Mouse (Mus musculus): ENCODE results near the gene Uox. TPM values are rescaled to one million over a fixed set of nuclear protein-coding genes. Genes with fewer than 3 reads are reported as not detected.
A peak's percentile ranks its signal among the peaks of the same experiment; 100 is the strongest.

Gene Uox
- polyA plus RNA-seq, 1 experiment, result 0.75 TPM

GRCm38 (mm10) chr3:146621966-146622365, 51.7 kb downstream of the Uox start:
- Histone ChIP-seq H3K4me3 (ENCODE audit: control insufficient read depth, low read depth, low read length) (no peak overlapping the region), H3K27ac (ENCODE audit: control insufficient read depth, insufficient read depth, low read depth, low read length) (no peak overlapping the region), H3K4me1 (ENCODE audit: control insufficient read depth, insufficient read depth, low read length) (no peaks in the 10 kb centered on the region; the same call in 1 of the 2 replicates), H3K36me3 (ENCODE audit: control insufficient read depth, insufficient read depth, low read length) (no peaks in the 10 kb centered on the region), H3K27me3 (ENCODE audit: control insufficient read depth, insufficient read depth, low read length) (no peaks in the 10 kb centered on the region)
- TF ChIP-seq POLR2A (IDR thresholded peaks at IDR 0.05; ENCODE audit: control insufficient read depth, low read depth, low read length) (no peak), CTCF (IDR thresholded peaks at IDR 0.05; ENCODE audit: control insufficient read depth, insufficient read depth, insufficient replicate concordance, low read depth, low read length) (no peak)

GRCm38 (mm10) chr3:146625766-146626165, 55.5 kb downstream of the Uox start:
- no peaks in the 10 kb centered on the region for H3K36me3 ChIP-seq (ENCODE audit: control insufficient read depth, insufficient read depth, low read length)
- H3K27me3 ChIP-seq (ENCODE audit: control insufficient read depth, insufficient read depth, low read length), result no peaks in the 10 kb centered on the region
- TF ChIP-seq CTCF (IDR thresholded peaks at IDR 0.05; ENCODE audit: control insufficient read depth, insufficient read depth, insufficient replicate concordance, low read depth, low read length) (no peak), POLR2A (IDR thresholded peaks at IDR 0.05; ENCODE audit: control insufficient read depth, low read depth, low read length) (no peak)
- no peaks in the 10 kb centered on the region; the same call in 1 of the 2 replicates for H3K4me1 ChIP-seq (ENCODE audit: control insufficient read depth, insufficient read depth, low read length)
- no peak overlapping the region for H3K27ac ChIP-seq (ENCODE audit: control insufficient read depth, insufficient read depth, low read depth, low read length)
- H3K4me3 ChIP-seq (ENCODE audit: control insufficient read depth, low read depth, low read length), result no peak overlapping the region

- Histone ChIP-seq H3K4me3 (ENCODE audit: control insufficient read depth, low read depth, low read length) (no peak overlapping the region), H3K27me3 (ENCODE audit: control insufficient read depth, insufficient read depth, low read length) (no peaks in the 10 kb centered on the region), H3K27ac (ENCODE audit: control insufficient read depth, insufficient read depth, low read depth, low read length) (no peak overlapping the region), H3K4me1 (ENCODE audit: control insufficient read depth, insufficient read depth, low read length) (no peaks in the 10 kb centered on the region), H3K36me3 (ENCODE audit: control insufficient read depth, insufficient read depth, low read length) (no peaks in the 10 kb centered on the region)
- TF ChIP-seq POLR2A (IDR thresholded peaks at IDR 0.05; ENCODE audit: control insufficient read depth, low read depth, low read length) (no peak), CTCF (IDR thresholded peaks at IDR 0.05; ENCODE audit: control insufficient read depth, insufficient read depth, insufficient replicate concordance, low read depth, low read length) (no peak)
These were observed 58.2 kb downstream of the Uox start for GRCm38 (mm10) chr3:146628227-146628982.

GRCm38 (mm10) chr3:146632506-146632905, 62.3 kb downstream of the Uox start:
- Histone ChIP-seq H3K27me3 (ENCODE audit: control insufficient read depth, insufficient read depth, low read length) (no peaks in the 10 kb centered on the region), H3K4me3 (ENCODE audit: control insufficient read depth, low read depth, low read length) (no peak overlapping the region), H3K27ac (ENCODE audit: control insufficient read depth, insufficient read depth, low read depth, low read length) (no peak overlapping the region), H3K36me3 (ENCODE audit: control insufficient read depth, insufficient read depth, low read length) (no peaks in the 10 kb centered on the region), H3K4me1 (ENCODE audit: control insufficient read depth, insufficient read depth, low read length) (no peaks in the 10 kb centered on the region)
- TF ChIP-seq CTCF (IDR thresholded peaks at IDR 0.05; ENCODE audit: control insufficient read depth, insufficient read depth, insufficient replicate concordance, low read depth, low read length), result no peak
- TF ChIP-seq POLR2A (IDR thresholded peaks at IDR 0.05; ENCODE audit: control insufficient read depth, low read depth, low read length), result no peak

GRCm38 (mm10) chr3:146641818-146642427, 71.7 kb downstream of the Uox start:
- Histone ChIP-seq H3K36me3 (ENCODE audit: control insufficient read depth, insufficient read depth, low read length) (no peaks in the 10 kb centered on the region), H3K4me1 (ENCODE audit: control insufficient read depth, insufficient read depth, low read length) (no peaks in the 10 kb centered on the region)
- TF ChIP-seq CTCF (IDR thresholded peaks at IDR 0.05; ENCODE audit: control insufficient read depth, insufficient read depth, insufficient replicate concordance, low read depth, low read length), result no peak
- TF ChIP-seq POLR2A (IDR thresholded peaks at IDR 0.05; ENCODE audit: control insufficient read depth, low read depth, low read length), result no peak

GRCm38 (mm10) chr3:146649311-146649894, 79.2 kb downstream of the Uox start:
- H3K4me1 ChIP-seq (ENCODE audit: control insufficient read depth, insufficient read depth, low read length), result peaks cover 2% of the 10 kb centered on the region; the same call in 1 of the 2 replicates
- peak overlapping the region; percentile 36; the same call in 1 of the 2 replicates for H3K27ac ChIP-seq (ENCODE audit: control insufficient read depth, insufficient read depth, low read depth, low read length)
- peak overlapping the region; percentile 89 for H3K4me3 ChIP-seq (ENCODE audit: control insufficient read depth, low read depth, low read length)
- no peaks in the 10 kb centered on the region for H3K36me3 ChIP-seq (ENCODE audit: control insufficient read depth, insufficient read depth, low read length)
- no peak for TF ChIP-seq CTCF (IDR thresholded peaks at IDR 0.05; ENCODE audit: control insufficient read depth, insufficient read depth, insufficient replicate concordance, low read depth, low read length)
- no peak for TF ChIP-seq POLR2A (IDR thresholded peaks at IDR 0.05; ENCODE audit: control insufficient read depth, low read depth, low read length)
- H3K27me3 ChIP-seq (ENCODE audit: control insufficient read depth, insufficient read depth, low read length), result no peaks in the 10 kb centered on the region

More at GRCm38 (mm10) chr3:146641818-146642427, 71.7 kb downstream of the Uox start:
- H3K27me3 ChIP-seq (ENCODE audit: control insufficient read depth, insufficient read depth, low read length), result no peaks in the 10 kb centered on the region
- H3K27ac ChIP-seq (ENCODE audit: control insufficient read depth, insufficient read depth, low read depth, low read length), result no peak overlapping the region
- no peak overlapping the region for H3K4me3 ChIP-seq (ENCODE audit: control insufficient read depth, low read depth, low read length)

- Histone ChIP-seq H3K4me3 (ENCODE audit: control insufficient read depth, low read depth, low read length) (peak overlapping the region; percentile 89), H3K36me3 (ENCODE audit: control insufficient read depth, insufficient read depth, low read length) (no peaks in the 10 kb centered on the region), H3K4me1 (ENCODE audit: control insufficient read depth, insufficient read depth, low read length) (peaks cover 2% of the 10 kb centered on the region; the same call in 1 of the 2 replicates), H3K27me3 (ENCODE audit: control insufficient read depth, insufficient read depth, low read length) (no peaks in the 10 kb centered on the region), H3K27ac (ENCODE audit: control insufficient read depth, insufficient read depth, low read depth, low read length) (peak overlapping the region; percentile 55)
- TF ChIP-seq POLR2A (IDR thresholded peaks at IDR 0.05; ENCODE audit: control insufficient read depth, low read depth, low read length) (no peak), CTCF (IDR thresholded peaks at IDR 0.05; ENCODE audit: control insufficient read depth, insufficient read depth, insufficient replicate concordance, low read depth, low read length) (no peak)
These were observed 80.5 kb downstream of the Uox start for GRCm38 (mm10) chr3:146650716-146651115.
